Mouse (Mus musculus): Measurements from ENCODE around the gene Adgrv1.
"Not testable (repeated sequence)": the region's sequence is repeated elsewhere in the genome, so short reads cannot be mapped to it uniquely, and the experiment has no call there.

Gene Adgrv1

GRCm38 (mm10) chr13:81632720-81633415 is at the start of gene Adgrv1:
Adgrv1 (minus strand) TSS chr13:81633154.
- no peak for DNase-seq (ENCODE audit: low read depth in 1 of 2, low spot score in 2 of 2)

- no peak for DNase-seq (ENCODE audit: low read depth in 1 of 2, low spot score in 2 of 2)
Measured at GRCm38 (mm10) chr13:81675333-81675732, 42.4 kb upstream of the Adgrv1 start.

GRCm38 (mm10) chr13:81667713-81668112 is 34.8 kb upstream of the Adgrv1 start:
- no peak for DNase-seq (ENCODE audit: low read depth in 1 of 2, low spot score in 2 of 2)

GRCm38 (mm10) chr13:81664331-81664698 is 31.4 kb upstream of the Adgrv1 start:
- DNase-seq (ENCODE audit: low read depth in 1 of 2, low spot score in 2 of 2) = no peak

- DNase-seq (ENCODE audit: low read depth in 1 of 2, low spot score in 2 of 2) = no peak
Measured at GRCm38 (mm10) chr13:81663566-81664330, 30.8 kb upstream of the Adgrv1 start.

GRCm38 (mm10) chr13:81658053-81658752 is 25.2 kb upstream of the Adgrv1 start:
- no peak for DNase-seq (ENCODE audit: low read depth in 1 of 2, low spot score in 2 of 2)

- peak; percentile 66 to 81 for DNase-seq (ENCODE audit: low read depth in 1 of 2, low spot score in 2 of 2)
Measured at GRCm38 (mm10) chr13:81657351-81658052, 24.5 kb upstream of the Adgrv1 start, which contains the start of gene Lysmd3. Lysmd3 (plus strand) TSS chr13:81657663.

GRCm38 (mm10) chr13:81657008-81657350 is 24.0 kb upstream of the Adgrv1 start:
- DNase-seq (ENCODE audit: low read depth in 1 of 2, low spot score in 2 of 2) = no peak

GRCm38 (mm10) chr13:81656091-81656850 is 23.3 kb upstream of the Adgrv1 start:
- no peak for DNase-seq (ENCODE audit: low read depth in 1 of 2, low spot score in 2 of 2)

- DNase-seq (ENCODE audit: low read depth in 1 of 2, low spot score in 2 of 2) = not testable (repeated sequence)
Measured at GRCm38 (mm10) chr13:81650382-81650781, 17.4 kb upstream of the Adgrv1 start.

GRCm38 (mm10) chr13:81646348-81646747 is 13.4 kb upstream of the Adgrv1 start:
- DNase-seq (ENCODE audit: low read depth in 1 of 2, low spot score in 2 of 2) = no peak

- no peak for DNase-seq (ENCODE audit: low read depth in 1 of 2, low spot score in 2 of 2)
Measured at GRCm38 (mm10) chr13:81644047-81644565, 11.2 kb upstream of the Adgrv1 start.

- no peak for DNase-seq (ENCODE audit: low read depth in 1 of 2, low spot score in 2 of 2)
Measured at GRCm38 (mm10) chr13:81642491-81643149, 9.7 kb upstream of the Adgrv1 start.

- DNase-seq (ENCODE audit: low read depth in 1 of 2, low spot score in 2 of 2) = no peak
Measured at GRCm38 (mm10) chr13:81641289-81642045, 8.5 kb upstream of the Adgrv1 start.

GRCm38 (mm10) chr13:81640881-81641280 is 7.9 kb upstream of the Adgrv1 start:
- no peak for DNase-seq (ENCODE audit: low read depth in 1 of 2, low spot score in 2 of 2)

GRCm38 (mm10) chr13:81639624-81640023 is 6.7 kb upstream of the Adgrv1 start:
- DNase-seq (ENCODE audit: low read depth in 1 of 2, low spot score in 2 of 2) = no peak

GRCm38 (mm10) chr13:81630566-81630965 is 2.4 kb downstream of the Adgrv1 start:
- no peak for DNase-seq (ENCODE audit: low read depth in 1 of 2, low spot score in 2 of 2)

GRCm38 (mm10) chr13:81629395-81629794 is 3.6 kb downstream of the Adgrv1 start:
- no peak for DNase-seq (ENCODE audit: low read depth in 1 of 2, low spot score in 2 of 2)

GRCm38 (mm10) chr13:81628631-81629190 is 4.2 kb downstream of the Adgrv1 start:
- no peak for DNase-seq (ENCODE audit: low read depth in 1 of 2, low spot score in 2 of 2)
